Mouse (Mus musculus): ENCODE results near the gene Ncbp2. TPM values are rescaled to one million over a fixed set of nuclear protein-coding genes. Genes with fewer than 3 reads are reported as not detected.

The Ncbp2 gene
- polyA plus RNA-seq, 1 experiment from 2014 or later = 90.5 TPM

Small RNAs within 50 kb of the gene (microRNA-seq; reads per million reads assigned to microRNA genes)
- gene Gm26269 = not detected

Other genes starting within 250 kb of the Ncbp2 start
- 0.42 and 0.61 TPM in 2 replicates for gene Meltf, start 69.7 kb upstream of the Ncbp2 start, polyA plus RNA-seq (2015; fragmentation: Nextera tagmentation; extraction: Ambion mirVana)
- 5.2 and 5.7 TPM in 2 replicates for gene Pigz, start 14.7 kb upstream of the Ncbp2 start, polyA plus RNA-seq (2015; fragmentation: Nextera tagmentation; extraction: Ambion mirVana)
- 111 and 126 TPM in 2 replicates for gene 0610012G03Rik, start within 50 bp of the Ncbp2 start, polyA plus RNA-seq (2015; fragmentation: Nextera tagmentation; extraction: Ambion mirVana)
- gene Senp5, start 54.8 kb downstream of the Ncbp2 start, polyA plus RNA-seq (2015; fragmentation: Nextera tagmentation; extraction: Ambion mirVana) = 15.5 and 16.1 TPM in 2 replicates
- 23.1 and 26.7 TPM in 2 replicates for gene Pak2, start 130.8 kb downstream of the Ncbp2 start, polyA plus RNA-seq (2015; fragmentation: Nextera tagmentation; extraction: Ambion mirVana)
- 93.0 and 95.2 TPM in 2 replicates for gene Pigx, start 151.2 kb downstream of the Ncbp2 start, polyA plus RNA-seq (2015; fragmentation: Nextera tagmentation; extraction: Ambion mirVana)
- gene Cep19, start 151.3 kb downstream of the Ncbp2 start, polyA plus RNA-seq (2015; fragmentation: Nextera tagmentation; extraction: Ambion mirVana) = 48.0 and 50.4 TPM in 2 replicates
- gene Nrros, start 217.1 kb downstream of the Ncbp2 start, polyA plus RNA-seq (2015; fragmentation: Nextera tagmentation; extraction: Ambion mirVana) = 6.6 and 22.3 TPM in 2 replicates
- 1.6 TPM in 1 of 2 replicates, not detected in the other for gene Bex6, start 231.3 kb downstream of the Ncbp2 start, polyA plus RNA-seq (2015; fragmentation: Nextera tagmentation; extraction: Ambion mirVana)

Data from neural tube, embryonic 15.5 days (tissue).